Mouse (Mus musculus): ENCODE measurements around the gene Ramp1. TPM values are rescaled to one million over a fixed set of nuclear protein-coding genes. Genes with fewer than 3 reads are reported as not detected.

Gene Ramp1
- total and polyA plus RNA-seq, 2 experiments from 2014 or later, result 14.4 to 23.2 TPM

GRCm38 (mm10) chr1:91193680-91194079, 14.1 kb downstream of the Ramp1 start:
- DNase-seq, result no peak
- Histone ChIP-seq H3K27ac (ENCODE audit: low read depth, low read length) (no peak overlapping the region), H3K9ac (no peak overlapping the region), H3K9me3 (ENCODE audit: low read length) (no peaks in the 10 kb centered on the region), H3K27me3 (ENCODE audit: insufficient read depth, low read length) (no peaks in the 10 kb centered on the region), H3K4me3 (ENCODE audit: low read depth, low read length) (no peak overlapping the region), H3K36me3 (ENCODE audit: insufficient read depth) (no peaks in the 10 kb centered on the region), H3K4me2 (ENCODE audit: low read depth) (no peak overlapping the region), H3K4me1 (ENCODE audit: insufficient read depth) (no peaks in the 10 kb centered on the region)
- no peak for TF ChIP-seq CTCF (IDR thresholded peaks at IDR 0.05; ENCODE audit: low read depth)
- ATAC-seq, result no peak
- 92% methylated on average over 4 of the region's 4 CpGs for WGBS

GRCm38 (mm10) chr1:91199793-91200192, 20.2 kb downstream of the Ramp1 start:
- ATAC-seq (peak; percentile 71), DNase-seq (peak; percentile 39)
- Histone ChIP-seq H3K4me1 (ENCODE audit: insufficient read depth) (peaks cover 7% of the 10 kb centered on the region), H3K9me3 (ENCODE audit: low read length) (no peaks in the 10 kb centered on the region), H3K4me3 (ENCODE audit: low read depth, low read length) (no peak overlapping the region), H3K4me2 (ENCODE audit: low read depth) (no peak overlapping the region), H3K9ac (no peak overlapping the region), H3K27ac (ENCODE audit: low read depth, low read length) (peak overlapping the region; percentile 45; the same call in 1 of the 2 replicates), H3K36me3 (ENCODE audit: insufficient read depth) (no peaks in the 10 kb centered on the region), H3K27me3 (ENCODE audit: insufficient read depth, low read length) (no peaks in the 10 kb centered on the region)
- TF ChIP-seq CTCF (IDR thresholded peaks at IDR 0.05; ENCODE audit: low read depth), result no peak
- WGBS, result 68% methylated on average over 10 of the region's 10 CpGs

- H3K36me3 ChIP-seq (ENCODE audit: insufficient read depth), result no peaks in the 10 kb centered on the region
- no peak for ATAC-seq
- peaks cover 8% of the 10 kb centered on the region for H3K4me1 ChIP-seq (ENCODE audit: insufficient read depth)
- H3K27me3 ChIP-seq (ENCODE audit: insufficient read depth, low read length), result no peaks in the 10 kb centered on the region
- 23% methylated on average over 3 of the region's 3 CpGs for WGBS
- TF ChIP-seq CTCF (IDR thresholded peaks at IDR 0.05; ENCODE audit: low read depth), result no peak
- no peak overlapping the region for H3K27ac ChIP-seq (ENCODE audit: low read depth, low read length)
- no peak overlapping the region for H3K4me2 ChIP-seq (ENCODE audit: low read depth)
- no peak for DNase-seq
- no peak overlapping the region for H3K9ac ChIP-seq
- H3K4me3 ChIP-seq (ENCODE audit: low read depth, low read length), result no peak overlapping the region
- H3K9me3 ChIP-seq (ENCODE audit: low read length), result no peaks in the 10 kb centered on the region
Observed at GRCm38 (mm10) chr1:91201122-91201521, 21.5 kb downstream of the Ramp1 start.

GRCm38 (mm10) chr1:91204221-91204765, 24.7 kb downstream of the Ramp1 start:
- no peaks in the 10 kb centered on the region for H3K36me3 ChIP-seq (ENCODE audit: insufficient read depth)
- H3K4me1 ChIP-seq (ENCODE audit: insufficient read depth), result peaks cover 22% of the 10 kb centered on the region
- no peak for TF ChIP-seq CTCF (IDR thresholded peaks at IDR 0.05; ENCODE audit: low read depth)
- H3K4me3 ChIP-seq (ENCODE audit: low read depth, low read length), result no peak overlapping the region
- ATAC-seq (no peak), DNase-seq (no peak)
- no peaks in the 10 kb centered on the region for H3K9me3 ChIP-seq (ENCODE audit: low read length)
- no peak overlapping the region for H3K27ac ChIP-seq (ENCODE audit: low read depth, low read length)
- H3K4me2 ChIP-seq (ENCODE audit: low read depth), result no peak overlapping the region
- H3K9ac ChIP-seq, result no peak overlapping the region
- 73% methylated on average over 5 of the region's 5 CpGs for WGBS
- H3K27me3 ChIP-seq (ENCODE audit: insufficient read depth, low read length), result no peaks in the 10 kb centered on the region

- ATAC-seq, result no peak
- H3K27me3 ChIP-seq (ENCODE audit: insufficient read depth, low read length), result no peaks in the 10 kb centered on the region
Observed at GRCm38 (mm10) chr1:91205651-91206050, 26.0 kb downstream of the Ramp1 start.

GRCm38 (mm10) chr1:91206336-91206735, 26.7 kb downstream of the Ramp1 start:
- WGBS, result 70% methylated on average over 8 of the region's 8 CpGs
- Histone ChIP-seq H3K4me3 (ENCODE audit: low read depth, low read length) (no peak overlapping the region), H3K27me3 (ENCODE audit: insufficient read depth, low read length) (no peaks in the 10 kb centered on the region), H3K27ac (ENCODE audit: low read depth, low read length) (peak overlapping the region; percentile 73), H3K4me1 (ENCODE audit: insufficient read depth) (peaks cover 21% of the 10 kb centered on the region), H3K9me3 (ENCODE audit: low read length) (no peaks in the 10 kb centered on the region), H3K36me3 (ENCODE audit: insufficient read depth) (no peaks in the 10 kb centered on the region), H3K4me2 (ENCODE audit: low read depth) (no peak overlapping the region), H3K9ac (no peak overlapping the region)
- ATAC-seq (no peak), DNase-seq (no peak)
- TF ChIP-seq CTCF (IDR thresholded peaks at IDR 0.05; ENCODE audit: low read depth), result no peak

More at GRCm38 (mm10) chr1:91205651-91206050, 26.0 kb downstream of the Ramp1 start:
- H3K4me2 ChIP-seq (ENCODE audit: low read depth), result no peak overlapping the region
- H3K4me3 ChIP-seq (ENCODE audit: low read depth, low read length), result no peak overlapping the region
- H3K9ac ChIP-seq, result no peak overlapping the region
- H3K9me3 ChIP-seq (ENCODE audit: low read length), result no peaks in the 10 kb centered on the region
- no peak for TF ChIP-seq CTCF (IDR thresholded peaks at IDR 0.05; ENCODE audit: low read depth)
- peaks cover 24% of the 10 kb centered on the region for H3K4me1 ChIP-seq (ENCODE audit: insufficient read depth)
- H3K27ac ChIP-seq (ENCODE audit: low read depth, low read length), result peak overlapping the region; percentile 73; the same call in 1 of the 2 replicates
- DNase-seq, result no peak
- 87% methylated on average over 6 of the region's 6 CpGs for WGBS
- H3K36me3 ChIP-seq (ENCODE audit: insufficient read depth), result no peaks in the 10 kb centered on the region

GRCm38 (mm10) chr1:91206873-91207272, 27.3 kb downstream of the Ramp1 start:
- H3K9ac ChIP-seq, result no peak overlapping the region
- ATAC-seq, result peak; percentile 64
- no peaks in the 10 kb centered on the region for H3K36me3 ChIP-seq (ENCODE audit: insufficient read depth)
- no peak overlapping the region for H3K4me3 ChIP-seq (ENCODE audit: low read depth, low read length)
- H3K4me1 ChIP-seq (ENCODE audit: insufficient read depth), result peaks cover 25% of the 10 kb centered on the region
- no peak for TF ChIP-seq CTCF (IDR thresholded peaks at IDR 0.05; ENCODE audit: low read depth)
- H3K9me3 ChIP-seq (ENCODE audit: low read length), result no peaks in the 10 kb centered on the region
- 36% methylated on average over 5 of the region's 5 CpGs for WGBS
- DNase-seq, result peak; percentile 79
- H3K27ac ChIP-seq (ENCODE audit: low read depth, low read length), result peak overlapping the region; percentile 73
- no peak overlapping the region for H3K4me2 ChIP-seq (ENCODE audit: low read depth)
- no peaks in the 10 kb centered on the region for H3K27me3 ChIP-seq (ENCODE audit: insufficient read depth, low read length)

Data from forebrain, postnatal 0 days (tissue).